Comparison of ENCODE assay signal across 11 mouse cellular contexts in genomic region chr11:113271857-113272256, GRCm38 (mm10).
A peak's percentile ranks its signal among the peaks of the same experiment; 100 is the strongest.
DNase-seq lines count a peak whose midpoint lies in the region; ATAC-seq lines count a peak whose summit lies in the region.
"Had no signal": no experiment of that assay in that cellular context is flagged by ENCODE, and none has a peak within 500 bp of the region (broad histone marks: within the 10 kb centered on the region; RNA-seq: fewer than 3 reads in every experiment).

No protein-coding gene starts in this region.

- no peak for DNase-seq in hindbrain, embryonic 14.5 days (ENCODE audit: low spot score)
- no peak for DNase-seq in hindbrain, embryonic 10.5 days (ENCODE audit: low spot score)
- no peak for DNase-seq in embryonic facial prominence, embryonic 10.5 days (ENCODE audit: low spot score)
- DNase-seq in lung, postnatal 14 days = peak; percentile 34
- DNase-seq in spleen, postnatal 14 days (ENCODE audit: low spot score in 2 of 2) = no peak
- DNase-seq in gastrocnemius, postnatal 25 days = no peak
- DNase-seq in thymus, postnatal 14 days = no peak
- DNase-seq: cerebellum, adult 18-20 months; gastrocnemius, postnatal 36 days had no signal

- H3K9ac ChIP-seq in hindbrain, embryonic 14.5 days = no peak overlapping the region
- no peak overlapping the region for H3K9ac ChIP-seq in hindbrain, embryonic 16.5 days (ENCODE audit: low read depth, low read length)

- H3K4me2 ChIP-seq in hindbrain, embryonic 14.5 days (replicated peaks) = no peak overlapping the region
- no peak overlapping the region for H3K4me2 ChIP-seq in hindbrain, embryonic 16.5 days (ENCODE audit: low read length)

- H3K36me3 ChIP-seq in hindbrain, embryonic 14.5 days (replicated peaks; ENCODE audit: control insufficient read depth, insufficient read depth) = no peaks in the 10 kb centered on the region
- no peaks in the 10 kb centered on the region for H3K36me3 ChIP-seq in hindbrain, embryonic 10.5 days
- no peaks in the 10 kb centered on the region for H3K36me3 ChIP-seq in embryonic facial prominence, embryonic 10.5 days (replicated peaks)
- no peaks in the 10 kb centered on the region for H3K36me3 ChIP-seq in hindbrain, embryonic 16.5 days (ENCODE audit: control insufficient read depth, insufficient read depth, low read length)

- WGBS in hindbrain, embryonic 14.5 days = 70% methylated on average over 6 of the region's 6 CpGs
- WGBS in hindbrain, embryonic 10.5 days = 90% methylated on average over 6 of the region's 6 CpGs
- 80% methylated on average over 6 of the region's 6 CpGs for WGBS in embryonic facial prominence, embryonic 10.5 days
- WGBS in hindbrain, embryonic 16.5 days = 53% methylated on average over 6 of the region's 6 CpGs

- no peaks in the 10 kb centered on the region for H3K9me3 ChIP-seq in hindbrain, embryonic 14.5 days (ENCODE audit: control insufficient read depth, low read length)
- H3K9me3 ChIP-seq in hindbrain, embryonic 10.5 days = no peaks in the 10 kb centered on the region
- H3K9me3 ChIP-seq in embryonic facial prominence, embryonic 10.5 days = no peaks in the 10 kb centered on the region
- H3K9me3 ChIP-seq in hindbrain, embryonic 16.5 days (ENCODE audit: control insufficient read depth, low read length) = no peaks in the 10 kb centered on the region

- peaks cover 14% of the 10 kb centered on the region; the same call in 1 of the 2 replicates for H3K4me1 ChIP-seq in hindbrain, embryonic 14.5 days (replicated peaks; ENCODE audit: control insufficient read depth, insufficient read depth, low read length)
- H3K4me1 ChIP-seq in hindbrain, embryonic 10.5 days (replicated peaks) = peaks cover 18% of the 10 kb centered on the region
- peaks cover 41% of the 10 kb centered on the region for H3K4me1 ChIP-seq in embryonic facial prominence, embryonic 10.5 days
- peaks cover 14% of the 10 kb centered on the region for H3K4me1 ChIP-seq in hindbrain, embryonic 16.5 days (ENCODE audit: control insufficient read depth, insufficient read depth, low read depth, low read length)

- no peaks in the 10 kb centered on the region for H3K27me3 ChIP-seq in hindbrain, embryonic 14.5 days (ENCODE audit: control insufficient read depth, insufficient read depth, low read length)
- no peaks in the 10 kb centered on the region for H3K27me3 ChIP-seq in hindbrain, embryonic 10.5 days (ENCODE audit: insufficient read depth, poor library complexity, severe bottlenecking)
- no peaks in the 10 kb centered on the region for H3K27me3 ChIP-seq in embryonic facial prominence, embryonic 10.5 days (replicated peaks; ENCODE audit: low read depth, poor library complexity, severe bottlenecking)
- no peaks in the 10 kb centered on the region for H3K27me3 ChIP-seq in hindbrain, embryonic 16.5 days (replicated peaks; ENCODE audit: control insufficient read depth, insufficient read depth, low read length)

- H3K4me3 ChIP-seq in hindbrain, embryonic 14.5 days (replicated peaks; ENCODE audit: low read length) = no peak overlapping the region
- H3K4me3 ChIP-seq in hindbrain, embryonic 10.5 days = no peak overlapping the region
- no peak overlapping the region for H3K4me3 ChIP-seq in embryonic facial prominence, embryonic 10.5 days
- no peak overlapping the region for H3K4me3 ChIP-seq in hindbrain, embryonic 16.5 days (ENCODE audit: low read length)

- ATAC-seq in hindbrain, embryonic 14.5 days (ENCODE audit: low FRiP score) = no peak
- peak; percentile 49 for ATAC-seq in hindbrain, embryonic 16.5 days

- H3K27ac ChIP-seq in hindbrain, embryonic 14.5 days = peak overlapping the region; percentile 10; the same call in 1 of the 2 replicates
- no peak overlapping the region for H3K27ac ChIP-seq in hindbrain, embryonic 10.5 days
- H3K27ac ChIP-seq in embryonic facial prominence, embryonic 10.5 days (replicated peaks) = 0 out of 2 replicates have a peak overlapping the region, but pooled peaks have one; percentile 12
- peak overlapping the region; percentile 36; the same call in 1 of the 2 replicates for H3K27ac ChIP-seq in hindbrain, embryonic 16.5 days (ENCODE audit: low read depth, low read length)
- H3K27ac ChIP-seq: kidney, postnatal 0 days had no signal
